Mouse (Mus musculus): Measurements from ENCODE around the gene Acad11.

Gene Acad11

DNA sequence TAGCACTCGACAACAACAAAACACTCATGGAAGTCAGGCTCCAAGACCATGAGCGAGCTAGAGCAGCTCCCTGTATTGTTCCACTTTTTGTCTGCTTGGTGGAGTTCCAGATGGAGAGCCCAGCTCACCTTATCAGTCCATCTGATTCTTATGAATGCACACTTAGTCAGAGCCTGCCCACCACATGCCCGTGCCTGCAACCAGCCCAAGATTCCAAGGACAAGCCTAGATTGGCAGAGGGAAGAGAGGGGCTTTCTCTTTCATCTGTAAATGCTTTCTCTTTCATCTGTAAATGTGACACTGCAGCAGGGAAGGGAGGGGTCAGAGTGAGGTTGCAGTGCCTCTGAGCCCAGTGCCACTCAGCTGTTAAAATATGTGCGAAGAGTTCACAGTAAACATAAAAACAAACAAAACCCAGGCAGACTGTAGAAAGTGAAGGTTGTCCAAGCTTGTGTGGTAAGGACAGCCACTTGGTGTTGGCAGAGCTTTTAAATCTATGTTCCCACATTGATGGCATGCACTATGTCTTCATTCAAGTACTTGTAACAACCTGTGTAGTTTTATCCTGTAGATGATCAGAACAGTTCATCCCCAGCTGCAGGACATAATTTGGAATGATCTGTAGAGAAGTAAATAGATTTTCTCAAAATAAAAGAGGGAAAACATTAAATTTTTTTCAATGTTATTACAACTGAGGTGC is 22.7 kb downstream of the Acad11 start:
- DNase-seq, result no peak

DNA sequence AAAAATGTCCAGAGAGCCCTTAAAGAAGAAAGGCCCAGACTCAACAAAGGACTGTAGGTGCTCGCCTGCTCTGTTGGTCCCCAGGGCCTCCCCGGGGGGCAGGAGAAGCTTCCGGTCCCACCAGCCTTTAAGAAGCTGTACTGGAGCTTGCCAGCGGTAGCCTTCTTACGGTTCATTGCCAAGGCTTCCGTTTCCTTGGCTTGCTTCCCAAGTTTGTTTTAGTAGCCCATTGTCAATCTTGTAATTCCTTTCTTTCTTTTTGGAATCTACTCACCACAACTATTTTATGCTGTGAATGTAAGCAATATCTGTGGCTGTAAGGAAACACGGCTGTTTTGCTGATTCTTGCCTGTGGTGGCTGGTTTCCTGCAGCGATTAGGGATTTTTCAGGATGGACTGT is 25.4 kb downstream of the Acad11 start:
- DNase-seq, result no peak

DNA sequence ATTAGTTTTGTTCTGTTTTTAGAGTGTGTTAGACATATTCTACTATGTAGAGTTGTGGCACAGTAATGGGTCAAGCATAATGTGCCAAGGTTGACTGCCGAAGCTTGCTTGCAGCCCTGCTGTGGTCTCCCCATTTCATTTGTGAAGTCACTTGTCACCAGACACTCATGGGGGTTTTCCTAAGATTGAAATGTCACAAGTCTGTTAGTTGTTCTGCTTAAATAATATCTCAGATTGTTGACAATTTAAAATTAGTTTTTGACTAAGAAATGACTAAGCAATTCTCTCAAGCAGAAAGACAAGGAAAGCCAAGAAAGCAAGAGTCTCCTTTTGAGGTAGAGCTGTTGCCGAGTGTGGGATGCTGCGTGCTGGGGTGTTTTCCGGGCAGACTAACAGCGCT is 29.8 kb downstream of the Acad11 start:
- DNase-seq, result no peak

DNA sequence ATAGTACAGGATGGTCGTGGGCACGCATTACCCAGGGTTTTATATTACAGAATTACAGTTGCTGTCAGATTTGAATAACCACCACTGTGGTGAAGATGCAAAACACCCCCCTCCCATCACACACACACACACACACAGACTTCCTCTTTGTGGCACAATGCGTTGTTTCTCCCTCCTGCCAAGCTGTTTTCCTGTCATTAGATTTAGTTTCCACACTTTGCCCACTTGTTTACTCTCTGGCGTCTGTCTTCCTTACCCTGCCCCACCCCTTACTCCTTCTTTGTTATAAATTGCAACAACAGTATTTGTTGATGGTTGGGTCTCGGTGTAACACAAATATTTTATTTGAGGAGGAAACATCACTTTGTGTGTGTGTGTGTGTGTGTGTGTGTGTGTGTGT is 35.1 kb downstream of the Acad11 start:
- DNase-seq, result no peak

DNA sequence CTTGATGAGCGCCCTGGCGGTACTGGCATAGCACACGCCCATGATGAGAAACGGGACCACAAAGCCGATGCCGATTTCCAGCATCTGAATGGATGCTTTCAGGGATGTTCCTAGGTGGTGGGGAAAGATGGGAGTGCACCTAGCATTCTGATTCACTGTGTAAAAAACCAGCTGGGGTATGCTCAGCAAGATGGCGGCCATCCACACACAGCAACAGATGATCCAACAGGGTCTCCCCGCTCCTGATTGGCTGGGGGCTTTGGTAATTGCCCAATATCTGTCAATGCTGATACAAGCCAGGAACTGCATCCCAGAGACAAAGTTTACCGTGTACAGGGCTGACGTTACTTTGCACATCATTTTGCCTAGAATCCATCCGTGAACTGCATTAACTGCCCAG is 35.9 kb downstream of the Acad11 start:
- no peak for DNase-seq

DNA sequence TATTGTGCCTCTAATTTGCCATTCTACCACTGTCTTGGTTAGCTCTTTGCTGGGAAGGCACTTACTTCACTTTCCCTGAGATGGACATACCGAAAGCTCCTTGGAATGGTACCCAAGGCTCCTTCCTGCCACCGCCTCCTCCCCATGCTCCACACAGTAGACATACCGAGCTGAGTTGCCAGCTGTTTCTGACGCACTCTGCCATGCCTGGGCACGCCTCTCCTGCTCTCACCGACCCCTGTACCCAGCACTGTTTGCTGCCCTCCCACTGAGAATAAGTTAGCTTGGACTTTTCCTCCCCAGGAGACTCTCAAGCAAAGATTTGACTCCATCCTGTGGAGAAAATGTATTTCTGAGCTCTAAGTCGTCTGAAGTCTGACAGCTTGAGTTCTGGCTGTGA is 37.6 kb downstream of the Acad11 start:
- DNase-seq, result no peak

DNA sequence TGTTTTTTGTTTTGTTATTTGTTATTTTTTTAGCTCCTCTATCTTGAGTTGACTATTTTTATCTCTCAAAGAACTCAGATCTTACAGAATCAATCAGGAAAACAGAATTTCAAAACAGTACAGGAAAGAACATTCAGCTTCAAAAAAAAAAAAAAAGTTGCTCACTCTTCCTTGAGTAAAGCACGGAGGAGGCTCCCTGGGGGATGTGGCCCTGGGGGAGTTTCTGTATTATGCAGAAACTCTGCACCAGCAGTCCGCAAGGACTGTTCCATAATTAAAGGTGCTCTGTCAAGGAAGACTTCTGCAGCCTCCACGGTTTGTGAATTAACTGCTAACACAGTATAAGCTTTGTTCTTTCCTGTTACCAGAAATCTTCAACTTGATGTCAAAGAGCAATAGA is 38.3 kb downstream of the Acad11 start:
- DNase-seq, result no peak

DNA sequence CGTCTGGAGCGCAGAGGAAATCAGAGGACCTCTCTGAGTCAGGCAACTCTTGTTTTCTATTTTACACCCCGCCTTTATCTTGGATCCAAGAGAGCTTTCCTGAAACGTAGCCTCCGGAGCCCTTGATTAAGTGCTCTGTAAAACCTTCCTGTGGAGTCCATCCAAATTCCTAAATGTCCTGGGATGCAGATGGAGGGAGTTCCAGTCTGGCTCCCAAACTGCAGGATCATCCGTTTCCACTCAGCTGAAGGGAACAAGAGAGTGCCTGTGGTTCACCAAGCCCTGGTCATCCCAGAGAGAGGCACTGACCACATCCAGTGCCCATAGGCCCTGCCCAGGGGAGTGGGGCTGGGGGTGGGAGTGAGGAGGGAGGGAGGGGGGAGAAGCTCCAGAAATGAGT is 39.1 kb downstream of the Acad11 start:
- no peak for DNase-seq

DNA sequence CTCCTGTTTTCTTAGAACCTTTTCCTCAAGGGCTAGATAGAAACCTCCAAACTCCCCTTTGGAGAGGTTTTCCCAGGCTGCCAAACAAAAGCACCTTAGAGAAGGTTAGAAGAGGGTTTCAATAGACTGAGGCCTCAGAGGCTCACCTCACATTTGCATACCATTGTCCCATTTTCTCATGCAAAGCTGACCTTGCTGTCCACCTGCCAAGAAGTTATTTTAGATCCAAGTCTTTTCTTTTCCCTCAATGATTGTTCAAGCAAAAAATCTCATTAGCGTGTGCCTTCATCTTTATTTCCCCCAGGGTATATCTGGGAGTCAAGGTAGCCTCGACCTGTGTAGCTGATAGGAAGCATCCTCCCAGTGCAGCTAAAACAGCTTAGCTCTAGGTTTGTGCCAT is 39.7 kb downstream of the Acad11 start:
- DNase-seq, result no peak

DNA sequence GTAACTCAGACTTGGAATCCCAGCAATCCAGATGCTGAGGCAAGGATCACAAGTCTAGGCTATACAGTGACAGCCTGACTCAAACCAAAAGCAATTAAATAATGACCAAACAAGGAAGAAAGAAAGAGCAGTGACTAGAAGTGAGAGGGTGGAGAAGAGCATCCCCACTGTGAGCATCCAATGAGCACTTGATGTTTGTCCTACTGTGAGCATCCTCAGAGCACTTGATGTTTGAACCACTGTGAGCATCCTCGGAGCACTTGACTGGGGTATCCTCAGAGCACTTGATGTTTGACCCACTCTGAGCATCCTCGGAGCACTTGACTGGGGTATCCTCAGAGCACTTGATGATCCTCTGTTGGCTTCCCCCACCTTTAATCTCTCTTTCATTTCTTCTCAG is 41.8 kb downstream of the Acad11 start:
- DNase-seq, result no peak

DNA sequence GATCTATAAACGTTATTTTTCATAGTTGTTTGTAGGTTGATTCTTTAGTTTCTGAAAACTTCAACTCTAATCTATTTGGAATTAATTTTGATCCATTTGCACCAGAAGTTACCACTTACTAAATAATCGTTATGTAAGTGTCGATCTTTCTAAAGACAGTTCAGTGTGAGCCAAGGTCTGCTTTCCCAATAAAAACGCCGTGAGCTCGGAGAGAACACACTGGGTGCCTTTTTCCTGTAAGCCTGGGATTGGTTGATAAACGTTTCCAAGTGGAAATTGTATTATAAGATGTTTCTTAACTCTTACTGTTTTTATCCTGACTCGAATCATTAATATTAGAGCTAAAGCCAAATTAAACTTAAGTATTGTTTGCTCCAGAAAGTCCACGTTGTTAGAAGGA is 43.8 kb downstream of the Acad11 start:
- no peak for DNase-seq

DNA sequence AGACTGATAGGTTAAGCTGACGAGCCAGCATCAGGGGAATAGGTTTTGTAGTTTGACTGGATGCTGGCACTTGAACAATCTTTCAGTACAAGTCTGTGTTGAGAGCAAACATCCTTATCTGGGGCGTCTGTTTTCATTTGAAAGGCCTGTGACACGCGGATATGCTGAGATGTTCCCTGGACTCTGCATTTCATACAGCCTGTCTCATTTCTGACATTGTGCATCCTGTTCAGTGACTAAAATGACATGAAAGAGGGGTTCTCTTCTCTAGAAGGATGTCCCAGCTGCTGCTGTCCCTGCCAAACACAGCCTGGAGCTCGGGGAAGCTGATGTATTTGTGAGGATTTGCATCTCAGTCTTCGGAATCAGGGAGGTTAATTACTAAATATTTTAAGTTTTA is 44.3 kb downstream of the Acad11 start:
- no peak for DNase-seq

DNA sequence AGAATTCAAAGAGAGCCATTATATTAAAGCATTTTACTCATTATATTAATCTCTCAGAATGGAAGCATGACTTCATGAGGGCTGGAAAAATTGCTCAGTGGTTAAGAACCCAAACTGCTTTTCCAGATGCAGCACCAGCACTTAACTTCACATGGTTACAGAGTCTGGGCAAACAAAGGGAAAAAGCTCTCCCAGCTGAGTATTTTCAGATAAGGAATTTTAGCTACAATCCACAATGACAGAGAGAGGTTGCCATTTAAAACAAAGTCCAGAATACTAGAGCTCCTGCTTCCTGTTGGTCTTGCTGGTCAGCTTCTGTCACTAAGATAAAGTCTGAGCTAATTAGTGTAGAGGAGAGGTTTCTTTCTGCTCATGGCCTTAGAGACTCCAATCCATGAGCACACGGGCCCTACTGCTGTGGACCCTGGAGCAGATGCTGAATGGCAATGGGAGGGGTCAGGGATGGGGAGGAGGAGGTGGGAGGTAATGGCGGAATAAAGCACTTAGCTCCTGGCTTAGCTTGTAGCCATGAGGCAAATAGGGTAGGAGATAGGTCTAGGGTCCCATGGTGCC is 45.5 kb downstream of the Acad11 start:
- DNase-seq, result no peak

DNA sequence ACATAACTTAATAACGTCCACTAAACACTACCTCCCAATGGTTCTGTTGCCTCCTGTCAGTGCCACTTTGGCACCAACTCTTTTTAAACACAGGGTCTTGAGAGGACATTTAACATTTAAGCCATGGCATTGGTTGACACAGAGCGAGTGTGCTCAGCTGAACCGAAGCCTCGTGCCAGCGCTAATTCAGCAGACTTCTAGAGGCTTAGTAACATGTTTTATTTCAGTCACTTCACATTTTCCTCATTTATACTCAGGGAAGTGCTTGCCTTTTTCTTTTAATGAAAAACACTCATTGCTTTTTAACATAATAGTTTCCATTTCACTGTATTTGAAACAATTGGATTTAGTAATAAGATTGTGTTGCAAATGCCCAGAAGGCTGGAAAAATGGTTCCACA is 46.0 kb downstream of the Acad11 start:
- DNase-seq, result no peak

DNA sequence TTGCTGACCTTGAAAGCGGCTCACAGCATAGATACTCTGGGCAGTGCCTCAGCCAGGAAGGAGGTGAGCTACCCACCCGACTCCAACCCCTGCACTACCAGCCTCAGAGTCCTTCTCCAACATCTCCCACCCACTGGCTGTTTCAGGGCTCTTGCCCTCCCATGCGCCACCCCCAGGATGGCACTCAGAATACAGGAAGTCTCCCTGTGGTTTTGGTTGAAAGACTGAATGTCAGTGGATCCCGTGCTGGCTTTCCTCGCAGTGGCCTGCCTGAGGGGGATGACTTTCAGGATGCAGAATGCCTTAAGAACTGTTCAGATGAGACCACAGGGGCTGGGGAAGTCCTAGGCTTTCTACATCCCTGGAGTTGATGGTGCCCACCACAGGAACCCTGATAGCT is 59.9 kb downstream of the Acad11 start:
- no peak for DNase-seq

DNA sequence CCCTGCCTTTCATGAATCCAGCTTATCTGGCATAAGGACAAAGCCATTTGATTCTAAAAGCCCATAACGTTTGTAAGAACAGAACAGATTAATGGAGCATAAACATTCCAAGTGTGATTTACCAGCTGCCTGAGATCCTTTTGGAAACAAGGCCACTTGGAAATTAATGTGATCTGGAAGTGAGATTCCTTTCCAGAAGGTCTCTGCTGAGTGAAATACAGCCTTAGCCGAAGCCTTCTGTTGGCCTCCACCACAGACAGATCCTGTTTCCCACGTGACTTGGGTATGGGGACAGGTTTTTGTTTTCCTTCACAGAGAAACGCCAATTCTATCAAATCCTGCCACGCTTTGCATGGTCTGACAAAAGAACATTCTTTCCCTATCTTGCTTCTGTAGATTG is 60.4 kb downstream of the Acad11 start:
- no peak for DNase-seq

DNA sequence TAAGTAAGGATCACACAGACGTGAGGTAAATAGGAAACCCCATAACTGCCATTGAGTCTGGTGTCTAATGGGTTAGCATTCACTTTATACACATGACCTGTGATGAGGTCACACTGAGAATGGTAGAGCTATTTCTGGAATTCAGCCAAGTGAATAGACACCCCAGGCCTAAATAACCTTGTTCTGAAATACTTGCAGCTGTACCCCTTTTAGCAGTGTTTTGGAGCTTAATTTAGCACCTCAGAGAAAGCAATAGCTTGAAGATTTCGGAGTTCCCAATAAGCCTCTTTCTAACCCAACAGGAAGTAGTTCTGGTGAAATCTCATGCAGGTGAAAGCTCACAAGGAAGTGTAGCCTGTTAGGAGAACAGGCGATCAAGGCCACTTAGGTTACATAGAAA is 63.7 kb downstream of the Acad11 start, which contains the start of gene Ackr4:
Gene Ackr4, minus strand, starts transcription at position 101 of the 400 bp plus-strand sequence.
- DNase-seq, result no peak

DNA sequence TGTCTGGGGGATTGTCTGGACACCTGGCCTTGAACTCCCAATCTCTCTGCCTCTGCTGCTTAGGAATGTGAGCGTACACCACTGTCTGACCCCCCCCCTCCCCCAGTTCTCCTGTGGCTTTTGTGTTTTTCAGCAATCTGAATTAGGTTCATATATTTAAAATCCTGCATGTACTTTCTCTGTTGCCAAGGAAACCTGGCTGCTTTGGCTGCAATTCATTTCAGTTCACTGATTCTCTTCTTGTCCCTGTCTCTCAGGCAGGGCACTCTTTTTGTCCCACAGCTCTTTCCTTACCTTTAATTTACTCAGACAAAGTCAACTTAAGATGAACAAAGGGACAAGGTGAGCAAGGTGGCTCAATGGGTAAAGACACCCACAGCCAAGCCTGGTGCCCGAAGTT is 64.9 kb downstream of the Acad11 start:
- DNase-seq, result no peak

DNA sequence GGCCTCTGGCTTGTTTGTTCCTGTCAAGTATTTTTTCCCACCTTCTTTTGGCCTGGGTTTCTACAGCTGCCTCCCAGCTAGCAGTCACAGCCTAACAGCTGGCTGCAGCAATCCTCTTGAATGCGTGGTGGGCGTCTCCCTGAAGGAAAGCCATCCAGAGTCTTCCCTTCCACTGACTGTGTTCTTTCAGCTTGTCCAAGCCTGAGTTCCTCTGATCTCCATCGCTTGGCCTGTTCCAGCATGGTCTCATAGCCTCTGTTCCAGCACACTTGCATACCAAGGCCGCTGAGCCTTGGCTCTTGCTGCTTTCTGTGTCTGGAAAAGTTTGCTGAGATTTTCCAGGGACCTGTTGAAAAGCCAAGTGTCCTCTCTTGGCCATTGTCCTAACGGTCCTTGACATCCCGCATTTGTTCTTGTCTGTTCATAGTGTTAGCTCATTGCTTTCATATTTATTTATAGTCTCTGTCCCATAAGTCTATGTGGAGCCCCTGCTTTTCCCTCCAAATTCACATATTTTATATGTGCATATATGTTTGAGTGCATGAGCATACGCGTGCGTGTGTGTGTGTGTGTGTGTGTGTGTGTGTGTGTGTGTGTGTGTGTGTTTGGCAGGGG is 67.1 kb downstream of the Acad11 start:
- no peak for DNase-seq

DNA sequence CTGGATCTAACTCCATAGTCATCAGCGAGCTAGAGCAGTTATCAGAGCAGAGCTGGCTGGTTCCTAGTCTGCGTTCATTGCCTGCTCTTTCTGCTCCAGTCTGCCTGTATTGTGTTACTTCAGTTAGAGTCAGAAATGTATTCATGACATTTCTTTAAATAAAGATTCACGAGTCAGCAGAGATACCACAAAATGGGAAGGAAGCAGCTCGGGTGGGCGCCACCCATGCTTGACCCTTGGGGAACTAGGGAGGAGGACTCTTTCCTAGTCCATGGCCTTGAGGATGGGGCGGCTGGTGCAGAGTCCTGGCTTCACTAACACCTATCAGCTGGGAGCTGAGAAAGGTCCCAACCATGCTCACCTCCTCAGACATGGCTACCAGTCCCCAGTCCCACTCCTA is 77.2 kb downstream of the Acad11 start:
- no peak for DNase-seq

DNA sequence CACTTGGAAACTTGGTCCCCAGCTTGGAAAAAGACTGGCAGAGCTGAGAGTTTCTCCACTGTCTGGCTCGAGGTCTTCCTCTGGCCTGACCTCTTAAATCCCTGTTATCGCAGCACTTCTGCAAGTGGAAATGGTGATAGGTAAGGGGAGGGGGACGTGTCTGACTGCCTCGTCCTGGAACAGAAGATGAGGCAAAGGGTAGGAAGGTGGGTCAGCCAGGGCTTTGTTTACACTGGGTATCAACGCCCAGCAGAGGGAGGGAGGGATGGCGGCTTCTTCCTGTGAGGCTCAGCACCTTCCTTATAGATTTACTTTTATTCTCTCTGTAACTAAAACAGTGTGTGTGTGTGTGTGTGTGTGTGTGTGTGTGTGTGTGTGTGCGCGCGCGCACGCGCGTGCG is 79.6 kb downstream of the Acad11 start:
- DNase-seq, result no peak

DNA sequence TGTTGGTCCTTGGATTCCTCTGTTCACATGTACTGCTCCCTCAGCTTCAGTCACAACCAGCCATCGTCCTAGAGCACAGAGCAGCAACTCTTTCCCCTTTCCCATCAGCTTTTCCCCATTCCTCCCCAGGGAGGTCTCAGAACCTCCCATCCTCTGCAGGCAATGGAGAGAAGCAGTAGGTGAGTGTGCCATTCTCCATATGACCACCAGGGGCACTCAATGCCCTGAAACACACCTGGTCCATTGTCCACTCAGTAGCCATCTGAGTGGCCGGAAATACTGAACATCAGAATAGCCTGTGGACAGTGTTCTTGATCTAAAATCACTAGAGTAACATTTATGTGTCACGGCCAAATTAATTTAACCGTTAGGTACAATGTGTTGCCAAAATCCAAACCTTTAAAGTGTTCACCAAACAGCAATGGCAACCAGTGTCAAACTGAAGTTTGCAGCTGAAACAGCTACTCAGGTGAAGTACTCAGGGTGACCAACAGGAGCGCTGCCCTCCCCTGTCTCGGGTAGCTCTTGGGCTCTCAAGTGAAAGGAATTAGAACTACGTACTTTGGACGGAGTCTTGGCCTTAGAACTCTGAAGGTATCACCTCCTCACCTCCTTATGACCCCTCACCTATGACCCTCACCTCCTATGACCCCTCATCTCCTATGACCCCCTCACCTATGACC is 81.3 kb downstream of the Acad11 start:
- DNase-seq, result no peak

DNA sequence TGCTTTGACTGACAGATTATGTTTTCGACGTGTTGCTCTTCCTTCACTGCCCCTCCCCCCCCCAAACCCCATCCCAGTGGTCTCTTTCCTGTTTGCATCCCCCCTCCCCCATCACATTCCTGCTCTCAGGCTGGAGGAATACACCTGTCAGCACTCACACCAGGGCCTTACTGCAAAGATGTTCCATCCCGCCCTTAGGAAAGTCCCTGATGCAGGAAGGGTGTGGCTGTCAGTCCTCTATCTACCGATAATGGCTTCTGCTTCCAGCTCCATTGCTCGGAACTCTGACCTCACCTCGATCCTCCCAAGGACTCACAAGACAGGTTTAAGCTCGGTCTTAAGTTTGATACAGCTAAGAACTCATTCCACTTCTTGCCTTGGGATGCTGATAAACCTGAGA is 83.5 kb downstream of the Acad11 start:
- DNase-seq, result no peak

DNA sequence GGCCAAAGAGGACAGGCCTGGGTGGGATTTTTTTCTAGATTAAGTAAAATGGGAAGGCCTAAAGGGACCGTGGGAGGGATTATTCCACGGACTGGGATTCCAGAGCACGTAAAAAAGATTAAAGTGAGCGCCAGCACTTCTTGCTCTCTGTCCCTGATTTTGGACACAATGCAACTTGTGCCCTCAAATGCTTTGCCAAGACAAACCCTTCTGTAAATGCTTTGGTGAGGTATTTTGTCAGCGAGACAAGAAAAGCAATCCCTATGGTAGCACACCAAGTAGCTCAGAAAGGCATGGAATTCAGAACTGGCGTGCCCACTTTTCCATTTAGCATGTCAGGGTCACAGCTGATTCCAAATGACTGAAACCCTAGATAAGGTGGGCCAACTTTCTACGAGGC is 85.8 kb downstream of the Acad11 start:
- no peak for DNase-seq
